Mouse (Mus musculus) embryonic facial prominence, embryonic 12.5 days (tissue): ENCODE measurements around the gene Slc45a1. TPM values are rescaled to one million over a fixed set of nuclear protein-coding genes. Genes with fewer than 3 reads are reported as not detected.
"Not testable (repeated sequence)": the region's sequence is repeated elsewhere in the genome, so short reads cannot be mapped to it uniquely, and the experiment has no call there.

Experiments used
- ATAC-seq: fragments of 200-750 bp; cut with Nextera tagmentation; 2 replicates; pipeline ENCODE4 v1.8.0; 2017; ENCODE audit not compliant: insufficient number of reproducible peaks, insufficient read depth, low FRiP score, low TSS enrichment
- H3K27ac ChIP-seq: fragments of 300-500 bp; sonication (generic); 2 replicates; pipeline ENCODE4 v1.5.1; 2016; ENCODE audit warnings: mild to moderate bottlenecking
- H3K27me3 ChIP-seq: fragments of 300-500 bp; sonication (generic); 2 replicates; pipeline ENCODE4 v1.6.1; 2016; ENCODE audit warnings: mild to moderate bottlenecking, moderate library complexity
- H3K36me3 ChIP-seq: fragments of 300-500 bp; sonication (generic); 2 replicates; pipeline ENCODE4 v1.6.1; 2016; ENCODE audit warnings: mild to moderate bottlenecking
- H3K4me1 ChIP-seq: fragments of 300-500 bp; sonication (generic); 2 replicates; pipeline ENCODE4 v1.6.1; 2016
- H3K4me2 ChIP-seq: fragments of 300-500 bp; sonication (generic); replicated peaks from 2 replicates; pipeline ENCODE4 v1.6.1; 2016; ENCODE audit warnings: mild to moderate bottlenecking, moderate library complexity
- H3K4me3 ChIP-seq: fragments of 300-500 bp; sonication (generic); 2 replicates; pipeline ENCODE4 v1.5.1; 2016; ENCODE audit warnings: mild to moderate bottlenecking
- H3K9ac ChIP-seq: fragments of 300-500 bp; sonication (generic); 2 replicates; pipeline ENCODE4 v1.6.1; 2016; ENCODE audit warnings: mild to moderate bottlenecking, moderate library complexity
- H3K9me3 ChIP-seq: fragments of 300-500 bp; sonication (generic); 2 replicates; pipeline ENCODE4 v1.6.1; 2016; ENCODE audit warnings: mild to moderate bottlenecking, moderate library complexity
- WGBS: fragments of 180-500 bp; shearing (Covaris S2); methylation state at CpG from one replicate; pipeline ENCODE4 v1.1.7; 2016; 5-methylcytosine and 5-hydroxymethylcytosine counted together
- polyA plus RNA-seq: library from polyadenylated mRNA; unstranded; fragments of >200 nt; fragmentation: Nextera tagmentation; extraction: Ambion mirVana; gene quantifications from 2 replicates; pipeline ENCODE4 v1.2.1, GENCODE M21; 2016

Slc45a1 gene
- polyA plus RNA-seq, 1 experiment from 2014 or later, result 1.3 TPM

GRCm38 (mm10) chr4:150619011-150619410, 33.0 kb downstream of the Slc45a1 start:
- Histone ChIP-seq H3K4me1 (no peaks in the 10 kb centered on the region), H3K27ac (no peak overlapping the region; the same call in 1 of the 2 replicates), H3K4me2 (no peak overlapping the region), H3K27me3 (no peaks in the 10 kb centered on the region), H3K4me3 (no peak overlapping the region), H3K36me3 (peaks cover 78% of the 10 kb centered on the region), H3K9ac (no peak overlapping the region), H3K9me3 (no peaks in the 10 kb centered on the region)
- no peak for ATAC-seq
- 80% methylated on average over 7 of the region's 7 CpGs for whole genome bisulfite sequencing

- Histone ChIP-seq H3K4me2 (no peak overlapping the region), H3K4me3 (no peak overlapping the region), H3K9ac (no peak overlapping the region), H3K4me1 (no peaks in the 10 kb centered on the region), H3K27ac (no peak overlapping the region), H3K27me3 (no peaks in the 10 kb centered on the region), H3K36me3 (peaks cover 88% of the 10 kb centered on the region), H3K9me3 (no peaks in the 10 kb centered on the region)
- ATAC-seq, result no peak
- WGBS, result 95% methylated on average over 20 of the region's 20 CpGs
Measured at GRCm38 (mm10) chr4:150616841-150617240, 35.1 kb downstream of the Slc45a1 start.

GRCm38 (mm10) chr4:150616029-150616420, 35.9 kb downstream of the Slc45a1 start:
- Histone ChIP-seq H3K9ac (no peak overlapping the region), H3K4me3 (no peak overlapping the region), H3K4me2 (no peak overlapping the region), H3K36me3 (peaks cover 91% of the 10 kb centered on the region), H3K27me3 (no peaks in the 10 kb centered on the region), H3K9me3 (no peaks in the 10 kb centered on the region), H3K4me1 (no peaks in the 10 kb centered on the region), H3K27ac (no peak overlapping the region)
- ATAC-seq, result no peak
- WGBS, result 94% methylated on average over 13 of the region's 13 CpGs

GRCm38 (mm10) chr4:150615251-150616028, 36.5 kb downstream of the Slc45a1 start:
- no peak overlapping the region for H3K4me2 ChIP-seq
- no peak for ATAC-seq
- no peaks in the 10 kb centered on the region for H3K4me1 ChIP-seq
- H3K27me3 ChIP-seq, result no peaks in the 10 kb centered on the region
- H3K9ac ChIP-seq, result no peak overlapping the region
- H3K9me3 ChIP-seq, result no peaks in the 10 kb centered on the region
- no peak overlapping the region for H3K27ac ChIP-seq
- no peak overlapping the region for H3K4me3 ChIP-seq
- WGBS, result 86% methylated on average over 12 of the region's 12 CpGs
- peaks cover 92% of the 10 kb centered on the region for H3K36me3 ChIP-seq

- WGBS, result 89% methylated on average over 7 of the region's 7 CpGs
- H3K27ac ChIP-seq, result no peak overlapping the region
- H3K9me3 ChIP-seq, result no peaks in the 10 kb centered on the region
- ATAC-seq, result no peak
- H3K36me3 ChIP-seq, result peaks cover 82% of the 10 kb centered on the region
- H3K27me3 ChIP-seq, result no peaks in the 10 kb centered on the region
- no peak overlapping the region for H3K4me3 ChIP-seq
- H3K9ac ChIP-seq, result no peak overlapping the region
- no peaks in the 10 kb centered on the region for H3K4me1 ChIP-seq
- no peak overlapping the region for H3K4me2 ChIP-seq
Measured at GRCm38 (mm10) chr4:150613715-150614114, 38.3 kb downstream of the Slc45a1 start.

GRCm38 (mm10) chr4:150608670-150609069, 43.3 kb downstream of the Slc45a1 start:
- 98% methylated on average over 3 of the region's 3 CpGs for WGBS

GRCm38 (mm10) chr4:150606449-150607161, 45.4 kb downstream of the Slc45a1 start:
- H3K9ac ChIP-seq, result no peak overlapping the region
- peaks cover 11% of the 10 kb centered on the region for H3K36me3 ChIP-seq
- H3K9me3 ChIP-seq, result no peaks in the 10 kb centered on the region
- H3K27me3 ChIP-seq, result no peaks in the 10 kb centered on the region
- no peak overlapping the region for H3K4me2 ChIP-seq
- no peak overlapping the region for H3K4me3 ChIP-seq
- 60% methylated on average over 3 of the region's 3 CpGs for WGBS
- H3K27ac ChIP-seq, result peak overlapping the region; percentile 55; the same call in 1 of the 2 replicates
- ATAC-seq, result no peak
- H3K4me1 ChIP-seq, result no peaks in the 10 kb centered on the region

More at GRCm38 (mm10) chr4:150608670-150609069, 43.3 kb downstream of the Slc45a1 start:
- Histone ChIP-seq H3K9me3 (no peaks in the 10 kb centered on the region), H3K9ac (no peak overlapping the region), H3K36me3 (peaks cover 32% of the 10 kb centered on the region), H3K27ac (no peak overlapping the region), H3K27me3 (no peaks in the 10 kb centered on the region), H3K4me1 (no peaks in the 10 kb centered on the region), H3K4me2 (no peak overlapping the region), H3K4me3 (no peak overlapping the region)
- ATAC-seq, result no peak

GRCm38 (mm10) chr4:150605804-150606203, 46.2 kb downstream of the Slc45a1 start:
- H3K27ac ChIP-seq, result 0 out of 2 replicates have a peak overlapping the region, but pooled peaks have one; percentile 5
- WGBS, result 86% methylated on average over 3 of the region's 3 CpGs
- peaks cover 7% of the 10 kb centered on the region for H3K36me3 ChIP-seq
- no peak overlapping the region for H3K4me3 ChIP-seq
- no peak overlapping the region for H3K4me2 ChIP-seq
- H3K9me3 ChIP-seq, result no peaks in the 10 kb centered on the region
- no peaks in the 10 kb centered on the region for H3K27me3 ChIP-seq
- H3K9ac ChIP-seq, result no peak overlapping the region
- ATAC-seq, result no peak
- no peaks in the 10 kb centered on the region for H3K4me1 ChIP-seq

GRCm38 (mm10) chr4:150603366-150604061, 48.5 kb downstream of the Slc45a1 start:
- no peak overlapping the region for H3K27ac ChIP-seq
- H3K4me2 ChIP-seq, result no peak overlapping the region
- no peak overlapping the region for H3K9ac ChIP-seq
- H3K36me3 ChIP-seq, result no peaks in the 10 kb centered on the region
- no peaks in the 10 kb centered on the region for H3K27me3 ChIP-seq
- peaks cover 8% of the 10 kb centered on the region for H3K4me1 ChIP-seq
- WGBS, result 100% methylated on average over 1 of the region's 1 CpGs
- H3K4me3 ChIP-seq, result no peak overlapping the region
- no peaks in the 10 kb centered on the region for H3K9me3 ChIP-seq
- ATAC-seq, result no peak

GRCm38 (mm10) chr4:150601489-150601888, 50.5 kb downstream of the Slc45a1 start:
- H3K36me3 ChIP-seq, result no peaks in the 10 kb centered on the region
- no peak for ATAC-seq
- WGBS, result 82% methylated on average over 10 of the region's 10 CpGs

GRCm38 (mm10) chr4:150600503-150600902, 51.5 kb downstream of the Slc45a1 start:
- not testable (repeated sequence) for H3K4me2 ChIP-seq, ATAC-seq
- 88% methylated on average over 2 of the region's 2 CpGs for WGBS

More at GRCm38 (mm10) chr4:150601489-150601888, 50.5 kb downstream of the Slc45a1 start:
- H3K9ac ChIP-seq, result no peak overlapping the region
- H3K9me3 ChIP-seq, result no peaks in the 10 kb centered on the region
- no peak overlapping the region for H3K4me2 ChIP-seq
- H3K4me3 ChIP-seq, result no peak overlapping the region
- peaks cover 15% of the 10 kb centered on the region for H3K4me1 ChIP-seq
- H3K27ac ChIP-seq, result no peak overlapping the region
- no peaks in the 10 kb centered on the region for H3K27me3 ChIP-seq

More at GRCm38 (mm10) chr4:150600503-150600902, 51.5 kb downstream of the Slc45a1 start:
- not testable (repeated sequence) for H3K9me3 ChIP-seq, H3K9ac ChIP-seq, H3K27ac ChIP-seq, H3K27me3 ChIP-seq, H3K36me3 ChIP-seq, H3K4me3 ChIP-seq
- H3K4me1 ChIP-seq, result peaks cover 15% of the 10 kb centered on the region
